Mouse (Mus musculus): ENCODE results near the gene Gadd45gip1.
"Not testable (repeated sequence)": the region's sequence is repeated elsewhere in the genome, so short reads cannot be mapped to it uniquely, and the experiment has no call there.

The Gadd45gip1 gene

GRCm38 (mm10) chr8:84809941-84810280, 21.4 kb upstream of the Gadd45gip1 start:
- no peak for DNase-seq (ENCODE audit: low read depth, low spot score)
- no peaks in the 10 kb centered on the region for H3K36me3 ChIP-seq (ENCODE audit: control insufficient read depth, insufficient read depth, low read length, poor library complexity, severe bottlenecking)
- no peaks in the 10 kb centered on the region for H3K27me3 ChIP-seq (ENCODE audit: control insufficient read depth, insufficient read depth, low read length, poor library complexity, severe bottlenecking)

GRCm38 (mm10) chr8:84810896-84811295, 20.4 kb upstream of the Gadd45gip1 start:
- DNase-seq (ENCODE audit: low read depth, low spot score) = peak; percentile 86
- no peaks in the 10 kb centered on the region for H3K36me3 ChIP-seq (ENCODE audit: control insufficient read depth, insufficient read depth, low read length, poor library complexity, severe bottlenecking)
- H3K27me3 ChIP-seq (ENCODE audit: control insufficient read depth, insufficient read depth, low read length, poor library complexity, severe bottlenecking) = no peaks in the 10 kb centered on the region

GRCm38 (mm10) chr8:84811303-84811702, 20.0 kb upstream of the Gadd45gip1 start:
- no peak for DNase-seq (ENCODE audit: low read depth, low spot score)
- Histone ChIP-seq H3K36me3 (ENCODE audit: control insufficient read depth, insufficient read depth, low read length, poor library complexity, severe bottlenecking) (no peaks in the 10 kb centered on the region), H3K27me3 (ENCODE audit: control insufficient read depth, insufficient read depth, low read length, poor library complexity, severe bottlenecking) (no peaks in the 10 kb centered on the region)

GRCm38 (mm10) chr8:84813059-84813458, 18.3 kb upstream of the Gadd45gip1 start:
- no peaks in the 10 kb centered on the region for H3K36me3 ChIP-seq (ENCODE audit: control insufficient read depth, insufficient read depth, low read length, poor library complexity, severe bottlenecking)
- no peaks in the 10 kb centered on the region for H3K27me3 ChIP-seq (ENCODE audit: control insufficient read depth, insufficient read depth, low read length, poor library complexity, severe bottlenecking)
- DNase-seq (ENCODE audit: low read depth, low spot score) = peak; percentile 88

- no peak for DNase-seq (ENCODE audit: low read depth, low spot score)
- H3K36me3 ChIP-seq (ENCODE audit: control insufficient read depth, insufficient read depth, low read length, poor library complexity, severe bottlenecking) = no peaks in the 10 kb centered on the region
- H3K27me3 ChIP-seq (ENCODE audit: control insufficient read depth, insufficient read depth, low read length, poor library complexity, severe bottlenecking) = no peaks in the 10 kb centered on the region
These were observed 17.5 kb upstream of the Gadd45gip1 start for GRCm38 (mm10) chr8:84813830-84814229.

GRCm38 (mm10) chr8:84814240-84814554, 17.1 kb upstream of the Gadd45gip1 start:
- no peaks in the 10 kb centered on the region for H3K36me3 ChIP-seq (ENCODE audit: control insufficient read depth, insufficient read depth, low read length, poor library complexity, severe bottlenecking)

GRCm38 (mm10) chr8:84814555-84815441, 16.5 kb upstream of the Gadd45gip1 start:
- DNase-seq (ENCODE audit: low read depth, low spot score) = no peak
- no peaks in the 10 kb centered on the region for H3K36me3 ChIP-seq (ENCODE audit: control insufficient read depth, insufficient read depth, low read length, poor library complexity, severe bottlenecking)
- no peaks in the 10 kb centered on the region for H3K27me3 ChIP-seq (ENCODE audit: control insufficient read depth, insufficient read depth, low read length, poor library complexity, severe bottlenecking)

More at GRCm38 (mm10) chr8:84814240-84814554, 17.1 kb upstream of the Gadd45gip1 start:
- DNase-seq (ENCODE audit: low read depth, low spot score) = no peak
- no peaks in the 10 kb centered on the region for H3K27me3 ChIP-seq (ENCODE audit: control insufficient read depth, insufficient read depth, low read length, poor library complexity, severe bottlenecking)

GRCm38 (mm10) chr8:84815547-84815946, 15.8 kb upstream of the Gadd45gip1 start:
- Histone ChIP-seq H3K27me3 (ENCODE audit: control insufficient read depth, insufficient read depth, low read length, poor library complexity, severe bottlenecking) (no peaks in the 10 kb centered on the region), H3K36me3 (ENCODE audit: control insufficient read depth, insufficient read depth, low read length, poor library complexity, severe bottlenecking) (no peaks in the 10 kb centered on the region)
- DNase-seq (ENCODE audit: low read depth, low spot score) = peak; percentile 92

- H3K27me3 ChIP-seq (ENCODE audit: control insufficient read depth, insufficient read depth, low read length, poor library complexity, severe bottlenecking) = no peaks in the 10 kb centered on the region
- no peak for DNase-seq (ENCODE audit: low read depth, low spot score)
- H3K36me3 ChIP-seq (ENCODE audit: control insufficient read depth, insufficient read depth, low read length, poor library complexity, severe bottlenecking) = no peaks in the 10 kb centered on the region
These were observed 15.2 kb upstream of the Gadd45gip1 start for GRCm38 (mm10) chr8:84816117-84816516.

GRCm38 (mm10) chr8:84822723-84823122, 8.6 kb upstream of the Gadd45gip1 start, which contains the start of gene Dand5:
Gene Dand5 (minus strand): TSS chr8:84822823.
- no peaks in the 10 kb centered on the region; the same call in 1 of the 2 replicates for H3K27me3 ChIP-seq (ENCODE audit: control insufficient read depth, insufficient read depth, low read length, poor library complexity, severe bottlenecking)
- no peak for DNase-seq (ENCODE audit: low read depth, low spot score)
- no peaks in the 10 kb centered on the region for H3K36me3 ChIP-seq (ENCODE audit: control insufficient read depth, insufficient read depth, low read length, poor library complexity, severe bottlenecking)

GRCm38 (mm10) chr8:84823653-84824052, 7.7 kb upstream of the Gadd45gip1 start:
- Histone ChIP-seq H3K36me3 (ENCODE audit: control insufficient read depth, insufficient read depth, low read length, poor library complexity, severe bottlenecking) (no peaks in the 10 kb centered on the region), H3K27me3 (ENCODE audit: control insufficient read depth, insufficient read depth, low read length, poor library complexity, severe bottlenecking) (no peaks in the 10 kb centered on the region; the same call in 1 of the 2 replicates)
- DNase-seq (ENCODE audit: low read depth, low spot score) = peak; percentile 83

GRCm38 (mm10) chr8:84825636-84826035, 5.7 kb upstream of the Gadd45gip1 start:
- peak; percentile 31 for DNase-seq (ENCODE audit: low read depth, low spot score)
- Histone ChIP-seq H3K27me3 (ENCODE audit: control insufficient read depth, insufficient read depth, low read length, poor library complexity, severe bottlenecking) (no peaks in the 10 kb centered on the region; the same call in 1 of the 2 replicates), H3K36me3 (ENCODE audit: control insufficient read depth, insufficient read depth, low read length, poor library complexity, severe bottlenecking) (no peaks in the 10 kb centered on the region)

- H3K27me3 ChIP-seq (ENCODE audit: control insufficient read depth, insufficient read depth, low read length, poor library complexity, severe bottlenecking); DNase-seq (ENCODE audit: low read depth, low spot score); H3K36me3 ChIP-seq (ENCODE audit: control insufficient read depth, insufficient read depth, low read length, poor library complexity, severe bottlenecking): not testable (repeated sequence)
These were observed 4.8 kb upstream of the Gadd45gip1 start for GRCm38 (mm10) chr8:84826518-84826917.

GRCm38 (mm10) chr8:84832034-84832717, 854 bp downstream of the Gadd45gip1 start:
- Histone ChIP-seq H3K36me3 (ENCODE audit: control insufficient read depth, insufficient read depth, low read length, poor library complexity, severe bottlenecking) (peaks cover 8% of the 10 kb centered on the region), H3K27me3 (ENCODE audit: control insufficient read depth, insufficient read depth, low read length, poor library complexity, severe bottlenecking) (no peaks in the 10 kb centered on the region; the same call in 1 of the 2 replicates)
- DNase-seq (ENCODE audit: low read depth, low spot score) = peak; percentile 86
